Mouse (Mus musculus): ENCODE measurements at regions not wholly inside any gene's neighbourhood (a gene's known extent, or its start where the extent isn't known, plus 50 kb on each side); places are given as distances from the start of the nearest gene placed in this dataset.

DNA sequence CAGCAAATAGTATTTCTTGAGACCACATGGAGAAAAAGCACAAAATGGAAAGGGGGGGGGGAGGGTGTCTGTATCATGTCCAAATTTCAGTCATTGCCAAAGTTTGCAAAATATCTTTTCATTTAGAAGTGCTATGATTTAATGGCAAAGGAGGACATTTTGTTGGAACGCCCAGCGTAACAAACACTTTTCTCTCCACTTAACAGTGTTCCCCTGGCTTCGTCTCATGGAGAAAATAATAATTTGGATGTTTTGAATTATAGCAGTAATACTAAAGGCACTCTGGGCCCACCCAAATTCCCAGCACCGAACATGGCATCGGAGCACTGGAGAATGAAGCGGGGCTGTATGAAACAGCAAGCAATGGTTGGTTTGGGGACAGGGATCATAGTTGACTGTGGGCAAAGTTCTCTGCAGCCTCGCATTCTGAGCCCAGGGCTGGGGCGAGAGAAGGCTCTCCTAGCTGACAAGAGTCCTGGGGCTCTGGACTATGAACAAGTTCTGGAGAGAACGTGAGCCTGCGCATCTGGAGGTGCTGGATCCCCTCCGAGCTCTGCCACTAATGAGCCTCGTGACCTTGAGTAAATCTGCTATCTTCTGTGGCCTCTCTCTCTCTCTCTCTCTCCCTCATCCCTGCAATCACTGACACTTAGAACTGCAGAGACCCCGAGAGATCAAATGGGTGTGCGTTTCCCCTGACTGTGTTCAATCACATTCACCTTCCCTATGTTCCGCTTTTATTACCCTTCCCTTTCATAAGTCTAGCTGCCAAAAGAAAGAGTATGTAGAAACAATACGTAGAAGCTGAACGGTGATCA lies 586.5 kb upstream of the Clint1 start:
- no peak for DNase-seq
- H3K4me2 ChIP-seq: no peak overlapping the region
- WGBS (ENCODE audit: insufficient replicate concordance): 71% methylated on average over 17 of the region's 17 CpGs
- H3K9me3 ChIP-seq (replicated peaks): no peaks in the 10 kb centered on the region; the same call in 1 of the 2 replicates
- H3K4me1 ChIP-seq (replicated peaks): no peaks in the 10 kb centered on the region
- no peak overlapping the region for H3K9ac ChIP-seq
- no peak for ATAC-seq (ENCODE audit: low read depth)
- H3K36me3 ChIP-seq: no peaks in the 10 kb centered on the region
- no peak overlapping the region for H3K4me3 ChIP-seq (replicated peaks)
- no peaks in the 10 kb centered on the region for H3K27me3 ChIP-seq
- no peak overlapping the region for H3K27ac ChIP-seq

DNA sequence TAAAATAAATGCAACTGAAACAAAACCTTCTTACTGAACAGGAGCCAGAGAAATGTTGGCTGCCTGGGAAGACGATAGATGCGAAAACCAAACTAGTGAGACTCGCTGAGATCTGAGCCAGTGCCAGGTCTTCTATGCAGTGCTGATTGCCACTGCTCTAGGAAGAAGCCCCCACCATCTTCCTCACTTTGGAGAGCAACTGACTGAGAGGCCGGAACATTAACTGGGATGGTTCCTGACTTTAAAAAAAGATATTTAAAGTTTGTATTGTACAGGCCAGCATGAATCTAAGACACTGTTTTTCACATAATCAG lies 585.9 kb upstream of the Clint1 start:
- ATAC-seq (ENCODE audit: low read depth) (no peak), DNase-seq (no peak)
- no peak overlapping the region for H3K4me2 ChIP-seq

GRCm38 (mm10) chr11:45269215-45269614 lies 582.6 kb upstream of the Clint1 start:
- Histone ChIP-seq H3K4me1 (replicated peaks) (no peaks in the 10 kb centered on the region), H3K9ac (no peak overlapping the region), H3K4me2 (no peak overlapping the region), H3K4me3 (replicated peaks) (no peak overlapping the region), H3K27me3 (no peaks in the 10 kb centered on the region), H3K36me3 (no peaks in the 10 kb centered on the region), H3K9me3 (replicated peaks) (no peaks in the 10 kb centered on the region; the same call in 1 of the 2 replicates), H3K27ac (no peak overlapping the region)
- WGBS (ENCODE audit: insufficient replicate concordance): 67% methylated on average over 5 of the region's 5 CpGs
- DNase-seq (no peak), ATAC-seq (ENCODE audit: low read depth) (no peak)

More for the DNA sequence above, 585.9 kb upstream of the Clint1 start:
- H3K27ac ChIP-seq: no peak overlapping the region
- no peaks in the 10 kb centered on the region for H3K27me3 ChIP-seq
- H3K9ac ChIP-seq: no peak overlapping the region
- H3K9me3 ChIP-seq (replicated peaks): no peaks in the 10 kb centered on the region; the same call in 1 of the 2 replicates
- H3K36me3 ChIP-seq: no peaks in the 10 kb centered on the region
- H3K4me1 ChIP-seq (replicated peaks): no peaks in the 10 kb centered on the region
- H3K4me3 ChIP-seq (replicated peaks): no peak overlapping the region
- 77% methylated on average over 4 of the region's 4 CpGs for WGBS (ENCODE audit: insufficient replicate concordance)

DNA sequence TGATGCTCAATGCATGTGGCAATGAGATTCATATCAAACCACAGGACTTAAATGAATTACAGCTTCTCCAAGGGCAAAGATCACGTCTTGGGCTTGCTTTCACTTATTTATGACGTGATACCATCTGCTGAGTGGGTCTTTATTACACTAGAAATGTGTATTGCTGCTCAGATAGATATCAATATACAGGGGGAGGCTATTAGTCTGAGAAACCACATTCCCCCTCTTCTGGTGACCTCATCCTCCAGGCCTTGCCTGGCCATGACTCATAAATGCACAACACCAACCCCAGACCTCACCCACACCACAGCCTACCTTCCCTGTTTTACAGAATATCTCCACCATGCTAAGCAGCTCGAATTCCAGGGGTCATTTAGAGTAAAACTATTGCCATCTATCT lies 580.6 kb upstream of the Clint1 start:
- 30% methylated on average over 3 of the region's 3 CpGs for WGBS (ENCODE audit: insufficient replicate concordance)
- Histone ChIP-seq H3K27me3 (no peaks in the 10 kb centered on the region), H3K4me1 (replicated peaks) (no peaks in the 10 kb centered on the region), H3K4me2 (no peak overlapping the region), H3K9ac (no peak overlapping the region), H3K36me3 (no peaks in the 10 kb centered on the region), H3K27ac (no peak overlapping the region), H3K9me3 (replicated peaks) (no peaks in the 10 kb centered on the region; the same call in 1 of the 2 replicates), H3K4me3 (replicated peaks) (no peak overlapping the region)
- no peak for ATAC-seq (ENCODE audit: low read depth)
- DNase-seq: no peak

- no peaks in the 10 kb centered on the region for H3K9me3 ChIP-seq (replicated peaks)
- H3K4me1 ChIP-seq (replicated peaks): no peaks in the 10 kb centered on the region
- ATAC-seq (ENCODE audit: low read depth) (no peak), DNase-seq (no peak)
- H3K27me3 ChIP-seq: no peaks in the 10 kb centered on the region
- H3K27ac ChIP-seq: no peak overlapping the region
- no peak overlapping the region for H3K9ac ChIP-seq
- H3K4me2 ChIP-seq: no peak overlapping the region
- 81% methylated on average over 10 of the region's 10 CpGs for WGBS (ENCODE audit: insufficient replicate concordance)
- no peak overlapping the region for H3K4me3 ChIP-seq (replicated peaks)
- no peaks in the 10 kb centered on the region for H3K36me3 ChIP-seq
Observed at GRCm38 (mm10) chr11:45274446-45275119, 577.3 kb upstream of the Clint1 start.

DNA sequence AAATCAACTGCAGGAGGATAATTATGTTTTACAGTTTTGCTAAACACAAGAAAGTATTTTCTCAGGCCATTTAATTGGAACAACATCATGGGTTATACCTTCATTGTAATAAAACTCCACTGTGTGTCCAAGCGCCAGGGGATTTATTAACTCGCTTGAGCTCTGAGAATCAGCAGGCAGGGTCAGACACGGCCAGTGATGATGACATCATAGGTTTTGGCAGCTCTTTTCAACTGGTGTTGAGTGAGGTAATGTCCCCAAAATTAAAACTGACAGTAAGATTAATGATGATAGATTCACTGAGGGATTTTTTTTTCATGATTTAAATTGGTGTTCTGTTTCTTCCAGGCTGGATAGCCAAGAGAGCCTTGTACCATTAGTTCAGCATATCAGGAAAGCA lies 576.7 kb upstream of the Clint1 start:
- no peak overlapping the region for H3K9ac ChIP-seq
- no peaks in the 10 kb centered on the region for H3K9me3 ChIP-seq (replicated peaks)
- no peak overlapping the region for H3K4me3 ChIP-seq (replicated peaks)
- H3K27ac ChIP-seq: no peak overlapping the region
- H3K27me3 ChIP-seq: no peaks in the 10 kb centered on the region
- no peaks in the 10 kb centered on the region for H3K4me1 ChIP-seq (replicated peaks)
- no peak for ATAC-seq (ENCODE audit: low read depth)
- no peak for DNase-seq
- 59% methylated on average over 3 of the region's 3 CpGs for WGBS (ENCODE audit: insufficient replicate concordance)
- H3K4me2 ChIP-seq: no peak overlapping the region
- no peaks in the 10 kb centered on the region for H3K36me3 ChIP-seq

DNA sequence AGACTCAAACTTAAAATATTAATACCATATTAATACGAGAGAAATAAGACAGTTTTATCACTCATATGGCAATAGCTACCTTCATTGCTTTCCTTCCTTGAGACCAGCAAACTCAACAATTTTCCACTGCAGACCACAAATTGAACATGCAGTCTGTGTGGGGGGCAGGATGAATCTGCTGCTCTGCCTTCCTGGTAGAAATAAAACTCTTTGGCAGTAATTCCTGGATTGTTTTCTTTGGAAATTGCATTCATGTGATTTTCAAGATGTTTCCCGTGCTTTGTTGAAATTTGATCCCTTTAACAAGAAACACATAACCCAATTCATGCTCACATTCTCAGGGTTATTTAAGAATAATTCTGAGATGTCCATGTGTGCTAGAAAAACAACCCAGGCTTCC lies 555.1 kb upstream of the Clint1 start:
- Histone ChIP-seq H3K4me3 (replicated peaks) (no peak overlapping the region), H3K27ac (no peak overlapping the region), H3K9ac (no peak overlapping the region), H3K27me3 (no peaks in the 10 kb centered on the region), H3K4me1 (replicated peaks) (no peaks in the 10 kb centered on the region), H3K36me3 (no peaks in the 10 kb centered on the region), H3K4me2 (no peak overlapping the region), H3K9me3 (replicated peaks) (no peaks in the 10 kb centered on the region)
- DNase-seq (no peak), ATAC-seq (ENCODE audit: low read depth) (no peak)
- WGBS (ENCODE audit: insufficient replicate concordance): 43% methylated on average over 2 of the region's 2 CpGs

DNA sequence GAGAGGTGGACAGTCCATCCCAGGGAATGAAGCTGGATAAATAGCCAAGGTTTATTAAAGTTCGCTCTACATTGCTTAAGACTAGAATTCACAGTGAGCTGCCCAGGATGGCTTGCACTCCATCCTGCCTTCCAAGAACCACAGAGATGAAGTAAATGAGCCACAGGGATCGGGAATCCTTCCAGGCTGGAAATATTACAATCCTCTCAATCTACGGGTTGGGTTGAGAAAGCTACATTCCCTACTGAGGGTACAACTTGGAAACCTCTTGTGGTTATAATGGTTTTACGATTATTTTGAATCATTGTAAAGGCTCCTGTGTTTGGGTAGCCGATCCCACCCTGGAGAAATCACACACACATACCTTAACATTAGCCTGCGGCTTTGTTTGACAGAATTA lies 539.9 kb upstream of the Clint1 start:
- ATAC-seq (ENCODE audit: low read depth) (no peak), DNase-seq (no peak)
- Histone ChIP-seq H3K4me2 (no peak overlapping the region), H3K4me1 (replicated peaks) (no peaks in the 10 kb centered on the region), H3K36me3 (no peaks in the 10 kb centered on the region), H3K9me3 (replicated peaks) (no peaks in the 10 kb centered on the region), H3K27ac (no peak overlapping the region), H3K4me3 (replicated peaks) (no peak overlapping the region), H3K27me3 (no peaks in the 10 kb centered on the region), H3K9ac (no peak overlapping the region)
- 61% methylated on average over 6 of the region's 6 CpGs for WGBS (ENCODE audit: insufficient replicate concordance)

GRCm38 (mm10) chr11:45323766-45324165 lies 528.1 kb upstream of the Clint1 start:
- ATAC-seq (ENCODE audit: low read depth): no peak
- 64% methylated on average over 5 of the region's 5 CpGs for WGBS (ENCODE audit: insufficient replicate concordance)

DNA sequence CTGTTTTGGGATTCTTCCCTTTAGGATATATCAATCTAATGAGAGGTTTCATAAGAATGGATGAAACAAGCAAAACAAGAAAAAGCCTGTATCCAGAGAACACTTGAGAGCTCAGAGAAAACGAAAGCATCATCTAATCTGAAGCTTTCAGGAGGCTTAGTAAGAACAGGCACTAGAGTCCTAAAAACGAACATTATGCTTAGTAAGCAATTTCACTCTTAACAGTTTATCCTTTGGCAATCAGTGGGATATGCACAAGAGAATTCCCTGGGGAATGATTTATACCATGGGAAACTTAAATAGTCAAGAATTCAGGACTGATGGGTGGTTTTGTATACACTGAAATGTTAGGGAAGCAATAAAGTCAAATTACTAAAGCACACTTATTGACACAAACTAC lies 521.5 kb upstream of the Clint1 start:
- Histone ChIP-seq H3K36me3 (no peaks in the 10 kb centered on the region), H3K27ac (no peak overlapping the region), H3K4me1 (replicated peaks) (no peaks in the 10 kb centered on the region), H3K9me3 (replicated peaks) (no peaks in the 10 kb centered on the region), H3K9ac (no peak overlapping the region), H3K4me2 (no peak overlapping the region), H3K27me3 (no peaks in the 10 kb centered on the region), H3K4me3 (replicated peaks) (no peak overlapping the region)
- no peak for ATAC-seq (ENCODE audit: low read depth)
- DNase-seq: no peak
- WGBS (ENCODE audit: insufficient replicate concordance): 40% methylated on average over 2 of the region's 2 CpGs

More at GRCm38 (mm10) chr11:45323766-45324165, 528.1 kb upstream of the Clint1 start:
- H3K9ac ChIP-seq: no peak overlapping the region
- no peaks in the 10 kb centered on the region for H3K9me3 ChIP-seq (replicated peaks)
- H3K27me3 ChIP-seq: no peaks in the 10 kb centered on the region
- DNase-seq: no peak
- no peak overlapping the region for H3K4me3 ChIP-seq (replicated peaks)
- H3K27ac ChIP-seq: no peak overlapping the region
- H3K36me3 ChIP-seq: no peaks in the 10 kb centered on the region
- no peak overlapping the region for H3K4me2 ChIP-seq
- no peaks in the 10 kb centered on the region for H3K4me1 ChIP-seq (replicated peaks)

DNA sequence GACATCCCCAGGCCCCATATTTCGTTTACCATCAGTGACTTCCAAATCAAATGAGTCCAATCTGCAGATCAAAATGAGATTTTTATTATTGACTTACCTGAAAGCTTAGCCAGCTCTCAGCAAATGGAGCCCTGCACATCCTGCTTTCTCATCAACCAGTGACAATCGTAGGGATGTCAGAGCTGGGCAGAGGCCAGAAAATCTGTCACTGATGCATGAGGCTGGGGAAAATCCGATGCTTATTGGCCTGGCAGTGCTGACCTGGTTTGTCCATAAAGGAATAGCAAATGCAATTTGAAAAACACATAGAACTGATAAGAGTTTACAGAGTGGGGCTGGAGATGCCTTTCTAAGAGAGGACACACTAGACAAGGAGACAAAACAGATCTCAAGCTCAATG lies 518.1 kb upstream of the Clint1 start:
- H3K4me3 ChIP-seq (replicated peaks): no peak overlapping the region
- no peak for DNase-seq
- 45% methylated on average over 3 of the region's 3 CpGs for WGBS (ENCODE audit: insufficient replicate concordance)
- no peaks in the 10 kb centered on the region for H3K4me1 ChIP-seq (replicated peaks)
- H3K27me3 ChIP-seq: no peaks in the 10 kb centered on the region
- no peak overlapping the region for H3K9ac ChIP-seq
- H3K27ac ChIP-seq: no peak overlapping the region
- ATAC-seq (ENCODE audit: low read depth): no peak
- H3K9me3 ChIP-seq (replicated peaks): no peaks in the 10 kb centered on the region
- no peak overlapping the region for H3K4me2 ChIP-seq
- no peaks in the 10 kb centered on the region for H3K36me3 ChIP-seq

GRCm38 (mm10) chr11:45349331-45349730 lies 502.5 kb upstream of the Clint1 start:
- H3K4me3 ChIP-seq (replicated peaks): no peak overlapping the region
- no peaks in the 10 kb centered on the region for H3K4me1 ChIP-seq (replicated peaks)
- no peak overlapping the region for H3K9ac ChIP-seq
- H3K9me3 ChIP-seq (replicated peaks): no peaks in the 10 kb centered on the region
- no peak for ATAC-seq (ENCODE audit: low read depth)
- H3K27me3 ChIP-seq: no peaks in the 10 kb centered on the region
- DNase-seq: no peak
- no peak overlapping the region for H3K27ac ChIP-seq
- H3K36me3 ChIP-seq: no peaks in the 10 kb centered on the region
- no peak overlapping the region for H3K4me2 ChIP-seq

Measured in liver, embryonic 13.5 days (tissue).